Mouse (Mus musculus): Measurements from ENCODE around the gene Rbm17. TPM values are rescaled to one million over a fixed set of nuclear protein-coding genes. Genes with fewer than 3 reads are reported as not detected.

Rbm17 gene
- total and polyA plus RNA-seq, 3 experiments, result 223 to 318 TPM; not detected in 1

- no peak for DNase-seq (ENCODE audit: low read depth, low spot score)
- no peaks in the 10 kb centered on the region for H3K27me3 ChIP-seq (ENCODE audit: control insufficient read depth in 1 of 2, insufficient read depth in 2 of 2, low read length in 2 of 2)
- no peaks in the 10 kb centered on the region for H3K9me3 ChIP-seq (replicated peaks; ENCODE audit: insufficient read depth, low read length)
- H3K79me2 ChIP-seq (ENCODE audit: control insufficient read depth, insufficient read depth, low read length, poor library complexity), result no peaks in the 10 kb centered on the region
- no peaks in the 10 kb centered on the region for H3K36me3 ChIP-seq (ENCODE audit: control insufficient read depth in 1 of 2, insufficient read depth in 2 of 2, low read length in 2 of 2)
- H3K4me1 ChIP-seq (ENCODE audit: control insufficient read depth in 1 of 2, insufficient read depth in 2 of 2, low read length in 2 of 2), result no peaks in the 10 kb centered on the region; a peak in 1 of 4 replicates
- no peak overlapping the region for H3K27ac ChIP-seq (ENCODE audit: control insufficient read depth, low read depth, low read length)
- no peak overlapping the region for H3K9ac ChIP-seq (ENCODE audit: control insufficient read depth, low read depth, low read length, poor library complexity, severe bottlenecking)
- no peak overlapping the region for H3K4me3 ChIP-seq (ENCODE audit: control insufficient read depth in 1 of 2, insufficient read depth in 1 of 2, low read depth in 2 of 2, low read length in 2 of 2)
- TF ChIP-seq ETS1 (IDR thresholded peaks at IDR 0.05; ENCODE audit: low read depth, low read length) (no peak), ZC3H11A (IDR thresholded peaks at IDR 0.05; ENCODE audit: low read depth, low read length) (no peak), POLR2AphosphoS5 (IDR thresholded peaks at IDR 0.05; ENCODE audit: borderline replicate concordance, low read depth, low read length) (no peak), KAT2A (conservative IDR thresholded peaks at IDR 0.05; ENCODE audit: low read depth, low read length) (no peak), MYB (IDR thresholded peaks at IDR 0.05; ENCODE audit: low read depth, low read length) (no peak), MXI1 (IDR thresholded peaks at IDR 0.05; ENCODE audit: low read depth, low read length) (no peak), MAZ (IDR thresholded peaks at IDR 0.05; ENCODE audit: low read depth, low read length) (no peak), NRF1 (IDR thresholded peaks at IDR 0.05; ENCODE audit: insufficient read depth, low read depth, low read length, poor library complexity, severe bottlenecking) (no peak)
Observed at GRCm38 (mm10) chr2:11578187-11578586, 25.8 kb downstream of the Rbm17 start.

- TF ChIP-seq SIN3A (IDR thresholded peaks at IDR 0.05; ENCODE audit: low read length) (no peak), POLR2AphosphoS5 (IDR thresholded peaks at IDR 0.05; ENCODE audit: borderline replicate concordance, low read depth, low read length) (no peak), BHLHE40 (IDR thresholded peaks at IDR 0.05; ENCODE audit: borderline replicate concordance, low read depth, low read length) (no peak), KAT2A (conservative IDR thresholded peaks at IDR 0.05; ENCODE audit: low read depth, low read length) (no peak), UBTF (IDR thresholded peaks at IDR 0.05; ENCODE audit: borderline replicate concordance, insufficient read depth, low read depth, low read length) (no peak), MXI1 (IDR thresholded peaks at IDR 0.05; ENCODE audit: low read depth, low read length) (no peak), EP300 (IDR thresholded peaks at IDR 0.05; ENCODE audit: low read depth in 1 of 2, low read length in 2 of 2) (no peak), TCF12 (IDR thresholded peaks at IDR 0.05; ENCODE audit: low read depth, low read length) (no peak), HCFC1 (IDR thresholded peaks at IDR 0.05; ENCODE audit: low read depth, low read length) (no peak), MAX (IDR thresholded peaks at IDR 0.05; ENCODE audit: low read length) (no peak), NRF1 (IDR thresholded peaks at IDR 0.05; ENCODE audit: insufficient read depth, low read depth, low read length, poor library complexity, severe bottlenecking) (no peak), MEF2A (IDR thresholded peaks at IDR 0.05; ENCODE audit: extremely low read depth, insufficient replicate concordance, low read depth, low read length, poor library complexity, severe bottlenecking) (no peak), ZC3H11A (IDR thresholded peaks at IDR 0.05; ENCODE audit: low read depth, low read length) (no peak)
- no peak overlapping the region for H3K9ac ChIP-seq (ENCODE audit: control insufficient read depth, low read depth, low read length, poor library complexity, severe bottlenecking)
- no peak overlapping the region for H3K4me3 ChIP-seq (ENCODE audit: control insufficient read depth in 1 of 2, insufficient read depth in 1 of 2, low read depth in 2 of 2, low read length in 2 of 2)
- no peaks in the 10 kb centered on the region for H3K9me3 ChIP-seq (replicated peaks; ENCODE audit: insufficient read depth, low read length)
- DNase-seq (ENCODE audit: low read depth, low spot score), result no peak
- no peak overlapping the region for H3K27ac ChIP-seq (ENCODE audit: control insufficient read depth, low read depth, low read length)
- H3K36me3 ChIP-seq (ENCODE audit: control insufficient read depth in 1 of 2, insufficient read depth in 2 of 2, low read length in 2 of 2), result no peaks in the 10 kb centered on the region
- H3K27me3 ChIP-seq (ENCODE audit: control insufficient read depth in 1 of 2, insufficient read depth in 2 of 2, low read length in 2 of 2), result no peaks in the 10 kb centered on the region; a peak in 1 of 4 replicates
- H3K4me1 ChIP-seq (ENCODE audit: control insufficient read depth in 1 of 2, insufficient read depth in 2 of 2, low read length in 2 of 2), result no peaks in the 10 kb centered on the region
- no peaks in the 10 kb centered on the region for H3K79me2 ChIP-seq (ENCODE audit: control insufficient read depth, insufficient read depth, low read length, poor library complexity)
Observed at GRCm38 (mm10) chr2:11573684-11574083, 30.3 kb downstream of the Rbm17 start.

Data from MEL (cell line).